Mouse (Mus musculus): ENCODE results near the gene Tes. TPM values are rescaled to one million over a fixed set of nuclear protein-coding genes. Genes with fewer than 3 reads are reported as not detected.

The Tes gene
- total RNA-seq, 2 experiments from 2014 or later = 1.3 to 2.3 TPM

Other genes with a start within 250 kb of the Tes start
- under 1 TPM in 1 of 2 experiments, not detected in 1; 0.35 TPM for gene Tfec, start 166.7 kb upstream of the Tes start, total RNA-seq (2021)
- gene Cav2, start 216.0 kb downstream of the Tes start, total RNA-seq (2021) = 10 to 100 TPM; 20.2 to 30.4 TPM
- gene Cav1, start 241.2 kb downstream of the Tes start, total RNA-seq (2021) = 100 to 1,000 TPM; 104 to 186 TPM

Measured in gastrocnemius, postnatal 25 days (tissue).